Mouse (Mus musculus) heart, embryonic 12.5 days (tissue): ENCODE measurements around the gene Ovol3. TPM values are rescaled to one million over a fixed set of nuclear protein-coding genes. Genes with fewer than 3 reads are reported as not detected.
"Not testable (repeated sequence)": the region's sequence is repeated elsewhere in the genome, so short reads cannot be mapped to it uniquely, and the experiment has no call there.

Experiments used
- ATAC-seq: fragments of 200-750 bp; cut with Nextera tagmentation; 2 replicates; pipeline ENCODE4 v1.8.0; 2017; ENCODE audit warnings: moderate TSS enrichment, moderate library complexity; ENCODE audit not compliant: insufficient number of reproducible peaks, low FRiP score
- H3K27ac ChIP-seq: fragments of 300-500 bp; sonication (generic); 2 replicates; pipeline ENCODE4 v1.5.1; 2016; ENCODE audit warnings: mild to moderate bottlenecking, moderate library complexity; ENCODE audit not compliant: poor library complexity, severe bottlenecking
- H3K27me3 ChIP-seq: fragments of 300-500 bp; sonication (generic); replicated peaks from 2 replicates; pipeline ENCODE4 v1.6.1; 2016; ENCODE audit warnings: mild to moderate bottlenecking, moderate library complexity
- H3K36me3 ChIP-seq: fragments of 300-500 bp; sonication (generic); 2 replicates; pipeline ENCODE4 v1.6.1; 2016; ENCODE audit warnings: mild to moderate bottlenecking, moderate library complexity
- H3K4me1 ChIP-seq: fragments of 300-500 bp; sonication (generic); replicated peaks from 2 replicates; pipeline ENCODE4 v1.6.1; 2016; ENCODE audit warnings: mild to moderate bottlenecking
- H3K4me2 ChIP-seq: fragments of 300-500 bp; sonication (generic); 2 replicates; pipeline ENCODE4 v1.6.1; 2016; ENCODE audit warnings: mild to moderate bottlenecking, moderate library complexity
- H3K4me3 ChIP-seq: fragments of 300-500 bp; sonication (generic); 2 replicates; pipeline ENCODE4 v1.5.1; 2016; ENCODE audit warnings: mild to moderate bottlenecking
- H3K9ac ChIP-seq: fragments of 300-500 bp; sonication (generic); 2 replicates; pipeline ENCODE4 v1.6.1; 2016; ENCODE audit warnings: mild to moderate bottlenecking, moderate library complexity
- H3K9me3 ChIP-seq: fragments of 300-500 bp; sonication (generic); replicated peaks from 2 replicates; pipeline ENCODE4 v1.6.1; 2016; ENCODE audit warnings: mild to moderate bottlenecking, moderate library complexity
- WGBS: fragments of 180-500 bp; shearing (Covaris S2); methylation state at CpG from one replicate; pipeline ENCODE4 v1.1.7; 2016; 5-methylcytosine and 5-hydroxymethylcytosine counted together
- polyA plus RNA-seq: library from polyadenylated mRNA; unstranded; fragments of >200 nt; fragmentation: Nextera tagmentation; extraction: Ambion mirVana; gene quantifications from 2 replicates; pipeline ENCODE4 v1.2.1, GENCODE M21; 2016

Gene Ovol3
- polyA plus RNA-seq, 1 experiment from 2014 or later: not detected

DNA sequence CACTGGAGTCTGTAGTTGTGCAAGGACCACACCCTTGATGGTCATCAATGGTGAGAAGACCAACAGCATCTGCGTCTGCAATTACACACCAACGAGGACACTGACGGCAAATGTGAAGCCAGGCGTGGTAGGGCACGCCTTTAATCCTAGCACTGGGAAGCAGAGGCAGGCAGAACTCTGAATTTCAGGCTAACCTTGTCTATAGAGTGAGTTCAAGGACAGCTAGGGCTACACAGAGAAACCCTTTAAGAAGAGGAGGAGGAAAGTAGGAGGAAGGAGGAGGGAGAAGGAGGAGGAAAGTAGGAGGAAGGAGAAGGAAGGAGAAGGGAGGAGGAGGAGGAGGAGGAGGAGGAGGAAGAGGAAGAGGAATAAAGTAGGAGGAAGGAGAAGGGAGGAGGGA lies 30.0 kb upstream of the Ovol3 start:
- no peak for ATAC-seq
- Histone ChIP-seq H3K27ac (no peak overlapping the region), H3K4me3 (no peak overlapping the region), H3K9me3 (no peaks in the 10 kb centered on the region), H3K27me3 (no peaks in the 10 kb centered on the region), H3K36me3 (peaks cover 67% of the 10 kb centered on the region), H3K9ac (no peak overlapping the region), H3K4me1 (peaks cover 8% of the 10 kb centered on the region), H3K4me2 (no peak overlapping the region)
- 89% methylated on average over 5 of the region's 5 CpGs for WGBS

GRCm38 (mm10) chr7:30265041-30265440 lies 29.5 kb upstream of the Ovol3 start:
- no peaks in the 10 kb centered on the region for H3K27me3 ChIP-seq
- no peaks in the 10 kb centered on the region for H3K9me3 ChIP-seq
- ATAC-seq: no peak
- no peak overlapping the region for H3K9ac ChIP-seq
- peaks cover 8% of the 10 kb centered on the region for H3K4me1 ChIP-seq
- peaks cover 62% of the 10 kb centered on the region for H3K36me3 ChIP-seq
- no peak overlapping the region for H3K4me3 ChIP-seq
- 80% methylated on average over 2 of the region's 2 CpGs for WGBS
- no peak overlapping the region for H3K27ac ChIP-seq
- no peak overlapping the region for H3K4me2 ChIP-seq

GRCm38 (mm10) chr7:30251956-30252954 lies 16.7 kb upstream of the Ovol3 start:
- H3K9ac ChIP-seq: no peak overlapping the region
- ATAC-seq: no peak
- H3K4me3 ChIP-seq: no peak overlapping the region
- H3K4me1 ChIP-seq: no peaks in the 10 kb centered on the region
- no peaks in the 10 kb centered on the region for H3K9me3 ChIP-seq
- H3K27ac ChIP-seq: no peak overlapping the region
- 83% methylated on average over 12 of the region's 12 CpGs for WGBS
- peaks cover 57% of the 10 kb centered on the region for H3K36me3 ChIP-seq
- no peak overlapping the region for H3K4me2 ChIP-seq
- no peaks in the 10 kb centered on the region for H3K27me3 ChIP-seq

- H3K4me2 ChIP-seq, H3K9ac ChIP-seq, H3K27ac ChIP-seq, H3K27me3 ChIP-seq, H3K4me3 ChIP-seq, ATAC-seq, H3K9me3 ChIP-seq: not testable (repeated sequence)
- 78% methylated on average over 3 of the region's 3 CpGs for WGBS
- peaks cover 45% of the 10 kb centered on the region for H3K36me3 ChIP-seq
- H3K4me1 ChIP-seq: peaks cover 11% of the 10 kb centered on the region; the same call in 1 of the 2 replicates
Measured at GRCm38 (mm10) chr7:30237374-30237773, 1.8 kb upstream of the Ovol3 start.

GRCm38 (mm10) chr7:30235091-30235490 lies 434 bp downstream of the Ovol3 start:
- Histone ChIP-seq H3K4me3 (no peak overlapping the region), H3K4me1 (peaks cover 19% of the 10 kb centered on the region), H3K36me3 (peaks cover 22% of the 10 kb centered on the region), H3K9ac (no peak overlapping the region), H3K9me3 (no peaks in the 10 kb centered on the region), H3K27me3 (no peaks in the 10 kb centered on the region), H3K27ac (no peak overlapping the region), H3K4me2 (no peak overlapping the region)
- ATAC-seq: no peak
- 82% methylated on average over 8 of the region's 8 CpGs for WGBS

- Histone ChIP-seq H3K4me3 (no peak overlapping the region), H3K27me3 (no peaks in the 10 kb centered on the region), H3K4me1 (peaks cover 19% of the 10 kb centered on the region), H3K9me3 (no peaks in the 10 kb centered on the region), H3K27ac (no peak overlapping the region), H3K36me3 (peaks cover 26% of the 10 kb centered on the region), H3K9ac (no peak overlapping the region), H3K4me2 (no peak overlapping the region)
- 91% methylated on average over 15 of the region's 15 CpGs for WGBS
- no peak for ATAC-seq
Measured at GRCm38 (mm10) chr7:30234276-30234858, 1.2 kb downstream of the Ovol3 start.

DNA sequence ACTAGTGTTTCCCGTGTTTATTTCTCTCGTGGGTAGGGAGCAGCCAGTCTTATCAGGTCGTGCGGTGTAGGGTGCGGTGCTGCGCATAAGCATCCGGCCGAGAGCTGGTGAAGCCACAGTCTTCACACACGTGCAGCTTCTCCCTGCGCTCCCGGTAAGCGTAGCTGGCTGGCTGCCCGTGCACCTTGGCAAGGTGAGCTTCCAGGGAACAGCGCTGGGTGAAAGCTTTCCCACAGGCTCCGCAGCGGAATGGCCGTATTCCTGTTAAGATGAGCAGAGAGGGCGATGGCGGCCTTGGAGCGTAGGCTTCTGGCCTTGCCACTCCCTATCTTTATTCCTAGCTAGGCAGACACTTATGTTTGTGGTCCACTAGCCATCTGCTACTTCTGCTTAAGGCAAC lies 2.1 kb downstream of the Ovol3 start:
- Histone ChIP-seq H3K36me3 (peaks cover 29% of the 10 kb centered on the region), H3K4me1 (peaks cover 19% of the 10 kb centered on the region), H3K27me3 (no peaks in the 10 kb centered on the region), H3K9ac (peak overlapping the region; percentile 29; the same call in 1 of the 2 replicates), H3K4me3 (peak overlapping the region; percentile 89), H3K9me3 (no peaks in the 10 kb centered on the region), H3K27ac (no peak overlapping the region), H3K4me2 (peak overlapping the region; percentile 86)
- WGBS: 87% methylated on average over 20 of the region's 20 CpGs
- no peak for ATAC-seq

- no peak for ATAC-seq
- Histone ChIP-seq H3K4me3 (peak overlapping the region; percentile 89), H3K4me1 (peaks cover 19% of the 10 kb centered on the region), H3K27ac (peak overlapping the region; percentile 91), H3K4me2 (peak overlapping the region; percentile 86), H3K36me3 (peaks cover 36% of the 10 kb centered on the region), H3K27me3 (no peaks in the 10 kb centered on the region), H3K9ac (peak overlapping the region; percentile 89), H3K9me3 (no peaks in the 10 kb centered on the region)
- 4% methylated on average over 24 of the region's 24 CpGs for WGBS
Measured at GRCm38 (mm10) chr7:30232631-30233148, 2.8 kb downstream of the Ovol3 start.

GRCm38 (mm10) chr7:30231669-30232454 lies 3.7 kb downstream of the Ovol3 start, which contains the start of the genes Polr2i and Tbcb:
TSS of gene Polr2i (plus strand) at chr7:30231948.
TSS of gene Tbcb (minus strand) at chr7:30232272.
- Histone ChIP-seq H3K4me1 (peaks cover 19% of the 10 kb centered on the region), H3K27ac (peak within 1 kb of the TSS; percentile 91), H3K4me2 (peak within 1 kb of the TSS; percentile 86), H3K27me3 (no peaks in the 10 kb centered on the region), H3K36me3 (peaks cover 44% of the 10 kb centered on the region), H3K9ac (peak within 1 kb of the TSS; percentile 89), H3K9me3 (no peaks in the 10 kb centered on the region), H3K4me3 (peak within 1 kb of the TSS; percentile 89)
- WGBS: 0% methylated on average over 67 of the region's 67 CpGs
- peak; percentile 96 for ATAC-seq

DNA sequence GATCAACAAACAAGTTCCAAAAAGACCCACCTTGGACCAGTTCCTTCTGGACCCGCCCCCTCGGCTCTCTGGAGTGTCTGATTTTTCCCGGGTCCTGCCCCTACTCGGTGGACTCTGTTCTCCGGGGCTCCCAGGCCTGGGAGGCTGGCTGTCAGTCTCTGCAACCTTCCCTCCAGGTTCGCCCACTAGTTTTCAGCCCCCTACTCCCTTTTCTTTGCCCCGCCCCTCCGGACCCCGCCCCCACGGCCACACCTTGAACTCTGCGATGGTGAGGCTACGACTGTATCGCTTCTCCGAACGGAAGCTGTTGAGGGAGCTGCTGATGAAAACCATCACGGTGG lies 4.2 kb downstream of the Ovol3 start:
- Histone ChIP-seq H3K9me3 (no peaks in the 10 kb centered on the region), H3K4me3 (peak overlapping the region; percentile 89), H3K36me3 (peaks cover 50% of the 10 kb centered on the region), H3K4me1 (peaks cover 19% of the 10 kb centered on the region), H3K27me3 (no peaks in the 10 kb centered on the region), H3K4me2 (peak overlapping the region; percentile 86), H3K27ac (peak overlapping the region; percentile 57), H3K9ac (peak overlapping the region; percentile 79)
- peak; percentile 1; the same call in 1 of the 2 replicates for ATAC-seq
- WGBS: under 1% methylated on average over 16 of the region's 16 CpGs
